Mouse (Mus musculus) adrenal gland, postnatal 10 days (tissue): ENCODE results near the gene Olfr1188. TPM values are rescaled to one million over a fixed set of nuclear protein-coding genes. Genes with fewer than 3 reads are reported as not detected.
"Not testable (repeated sequence)": the region's sequence is repeated elsewhere in the genome, so short reads cannot be mapped to it uniquely, and the experiment has no call there.

Experiments used
- DNase-seq: peaks from one replicate; pipeline ENCODE4 v3.0.0; 2021; ENCODE audit warnings: mixed read lengths
- long read RNA-seq, 2 experiments: library from polyadenylated mRNA; stranded (forward); transcript quantifications; one replicate each; pipeline ENCODE4 v2.0.0; 2021
- total RNA-seq, 2 experiments: library from RNA; stranded (reverse); gene quantifications; 2 replicates each; pipeline ENCODE4 v1.2.3; 2021

The Olfr1188 gene
- total RNA-seq = not detected
- long read RNA-seq, experiment 1 = 0 reads
- long read RNA-seq, experiment 2 = 0 reads

DNA sequence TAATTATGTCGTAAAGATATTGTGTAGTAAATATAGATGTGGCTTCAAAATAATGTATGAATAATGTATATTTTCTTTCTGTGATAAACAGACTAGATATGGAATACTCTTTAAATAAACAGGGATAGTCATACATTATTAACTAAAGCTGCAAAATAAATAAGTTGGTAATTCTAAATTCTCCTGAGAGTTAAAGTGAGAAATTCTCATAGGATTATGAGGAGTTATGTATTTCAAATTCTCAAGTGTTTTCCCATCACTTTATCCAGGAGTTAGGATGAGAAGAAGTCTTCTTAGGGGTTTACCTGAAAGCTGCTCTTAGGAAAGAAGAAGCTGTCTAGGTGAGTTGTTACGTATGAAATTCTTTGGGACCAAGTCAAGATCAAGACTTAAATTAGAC is at the start of gene Olfr1188:
Gene Olfr1188 (plus strand): TSS at position 301 of the 400 bp plus-strand sequence.
- no peak for DNase-seq

DNA sequence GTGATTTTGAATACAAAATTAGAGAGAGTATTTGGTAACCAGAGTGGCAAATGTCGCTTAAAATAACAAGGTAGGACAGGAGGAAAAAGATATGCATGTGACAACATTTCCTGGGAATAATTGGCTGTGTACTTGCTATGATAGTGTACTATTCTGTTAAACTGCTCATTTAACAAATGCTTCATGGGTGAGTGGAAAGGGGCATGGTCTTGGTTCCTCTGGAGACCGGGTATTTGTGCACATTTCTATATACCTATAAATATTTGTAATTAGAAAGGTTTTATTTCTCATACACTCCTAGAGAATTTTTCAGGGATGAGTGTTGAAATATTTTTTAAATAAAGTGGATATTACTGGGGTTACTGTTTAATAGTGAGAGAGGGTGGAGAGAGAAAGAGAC is 38.5 kb upstream of the Olfr1188 start, which contains the start of gene Olfr1186:
Gene Olfr1186 (plus strand): TSS at position 301 of the 400 bp plus-strand sequence.
- DNase-seq = no peak

DNA sequence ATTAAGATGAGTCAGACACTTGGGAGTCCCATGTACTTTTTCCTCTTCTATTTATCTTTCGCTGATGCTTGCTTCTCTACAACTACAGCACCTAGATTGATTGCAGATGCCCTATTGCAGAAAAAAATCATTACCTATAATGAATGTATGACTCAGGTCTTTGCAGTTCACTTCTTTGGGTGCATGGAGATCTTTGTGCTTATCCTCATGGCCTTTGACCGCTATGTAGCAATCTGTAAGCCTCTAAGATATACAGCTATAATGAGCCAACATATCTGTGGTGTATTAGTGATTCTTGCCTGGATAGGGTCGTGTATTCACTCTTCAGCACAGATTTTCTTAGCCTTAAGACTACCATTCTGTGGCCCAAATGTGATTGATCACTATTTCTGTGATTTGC is 31.0 kb upstream of the Olfr1188 start:
- DNase-seq = no peak

DNA sequence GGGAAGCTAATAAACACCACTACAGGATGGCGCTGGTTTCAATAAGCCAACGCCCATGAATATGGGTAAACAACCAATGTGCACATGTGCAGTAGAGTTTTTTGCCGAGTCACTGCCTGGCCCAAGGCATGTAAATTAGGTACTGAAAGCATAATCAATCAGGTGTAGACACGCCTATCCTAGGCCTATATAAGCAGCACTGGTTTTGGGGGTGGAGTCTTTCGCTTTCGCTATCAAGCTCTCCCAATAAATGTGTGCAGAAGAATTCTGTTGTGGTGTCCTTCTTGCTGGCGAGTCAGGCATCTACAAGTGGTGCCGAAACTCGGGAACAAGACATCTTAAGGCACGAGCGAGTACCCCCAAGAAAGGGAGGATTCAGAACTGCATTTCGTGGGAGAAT is 16.0 kb downstream of the Olfr1188 start:
- not testable (repeated sequence) for DNase-seq

DNA sequence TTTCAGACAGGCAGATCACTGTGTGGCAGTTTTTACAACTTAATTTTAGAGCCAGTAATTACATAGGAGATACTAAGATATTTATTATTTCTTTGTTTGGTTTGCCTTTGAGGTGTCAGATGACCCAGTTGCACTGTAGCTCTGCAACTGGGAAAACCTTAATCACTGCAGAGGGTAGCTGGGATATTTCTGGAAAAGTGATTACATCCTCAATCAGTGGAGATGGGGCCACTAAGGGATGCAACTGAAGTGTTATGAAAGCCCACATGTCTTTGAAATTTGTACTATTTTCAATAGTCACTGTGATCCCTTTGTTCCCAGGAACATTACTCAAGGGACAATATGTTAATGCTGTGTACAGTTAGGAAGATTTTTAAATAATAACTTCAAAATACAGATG is 29.4 kb downstream of the Olfr1188 start, which contains the start of gene Olfr1189:
Gene Olfr1189 (plus strand): TSS at position 301 of the 400 bp plus-strand sequence.
- no peak for DNase-seq

Other genes with a start within 250 kb of the Olfr1188 start
- not detected for gene Olfr1174-ps, start 241.8 kb upstream of the Olfr1188 start, total RNA-seq
- not detected for gene Olfr1175-ps, start 229.7 kb upstream of the Olfr1188 start, total RNA-seq
- not detected for gene Olfr1176, start 220.2 kb upstream of the Olfr1188 start, total RNA-seq
- gene Olfr1177-ps, start 210.4 kb upstream of the Olfr1188 start, total RNA-seq = not detected
- gene Olfr1178, start 169.9 kb upstream of the Olfr1188 start, total RNA-seq = not detected
- not detected for gene Olfr1179, start 150.5 kb upstream of the Olfr1188 start, total RNA-seq
- not detected for gene Olfr1180, start 137.8 kb upstream of the Olfr1188 start, total RNA-seq
- not detected for gene Olfr1181, start 130.8 kb upstream of the Olfr1188 start, total RNA-seq
- gene Gm13757, start 107.8 kb upstream of the Olfr1188 start, total RNA-seq = not detected
- gene Olfr1183, start 102.1 kb upstream of the Olfr1188 start, total RNA-seq = not detected
- not detected for gene Olfr1184, start 73.3 kb upstream of the Olfr1188 start, total RNA-seq
- gene Olfr1185-ps1, start 63.6 kb upstream of the Olfr1188 start, total RNA-seq = not detected
- not detected for gene Olfr1186, start 38.4 kb upstream of the Olfr1188 start, total RNA-seq
- gene Olfr1189, start 29.5 kb downstream of the Olfr1188 start, total RNA-seq = not detected
- under 1 TPM in 1 of 2 experiments, not detected in 1; 0.06 TPM for gene Olfr1191-ps1, start 83.6 kb downstream of the Olfr1188 start, total RNA-seq
- not detected for gene Olfr1192-ps1, start 91.6 kb downstream of the Olfr1188 start, total RNA-seq
- gene Olfr1193, start 118.7 kb downstream of the Olfr1188 start, total RNA-seq = not detected
- gene Olfr1195, start 132.3 kb downstream of the Olfr1188 start, total RNA-seq = not detected
- not detected for gene Olfr1196, start 147.7 kb downstream of the Olfr1188 start, total RNA-seq
- not detected for gene Olfr1197, start 175.4 kb downstream of the Olfr1188 start, total RNA-seq
- gene Olfr1198, start 194.4 kb downstream of the Olfr1188 start, total RNA-seq = not detected
- not detected for gene Olfr1199, start 203.5 kb downstream of the Olfr1188 start, total RNA-seq
- not detected for gene Olfr1200, start 213.6 kb downstream of the Olfr1188 start, total RNA-seq
- not detected for gene Olfr1201, start 236.1 kb downstream of the Olfr1188 start, total RNA-seq